Mouse (Mus musculus) neural tube, embryonic 14.5 days (tissue): ENCODE data around the gene Shb. TPM values are rescaled to one million over a fixed set of nuclear protein-coding genes. Genes with fewer than 3 reads are reported as not detected.

Source experiments
- ATAC-seq: fragments of 200-750 bp; cut with Nextera tagmentation; 2 replicates; pipeline ENCODE4 v1.8.0; 2017; ENCODE audit warnings: low read depth, mild to moderate bottlenecking, moderate TSS enrichment, moderate library complexity
- H3K27ac ChIP-seq: fragments of 300-500 bp; sonication (generic); 2 replicates; pipeline ENCODE4 v1.5.1; 2014; ENCODE audit warnings: low read depth, mild to moderate bottlenecking, control low read depth, low read length, moderate library complexity, mixed read lengths
- H3K27me3 ChIP-seq: fragments of 300-500 bp; sonication (generic); 2 replicates; pipeline ENCODE4 v1.6.1; 2014; ENCODE audit warnings: low read length; ENCODE audit not compliant: control insufficient read depth, insufficient read depth
- H3K36me3 ChIP-seq: fragments of 300-500 bp; sonication (generic); 2 replicates; pipeline ENCODE4 v1.6.1; 2014; ENCODE audit warnings: low read length, mixed read lengths; ENCODE audit not compliant: control insufficient read depth, insufficient read depth
- H3K4me1 ChIP-seq: fragments of 300-500 bp; sonication (generic); 2 replicates; pipeline ENCODE4 v1.6.1; 2014; ENCODE audit warnings: low read length; ENCODE audit not compliant: control insufficient read depth, insufficient read depth
- H3K4me2 ChIP-seq: fragments of 300-500 bp; sonication (generic); 2 replicates; pipeline ENCODE4 v1.6.1; 2014; ENCODE audit warnings: mild to moderate bottlenecking, low read depth, low read length, control low read depth
- H3K4me3 ChIP-seq: fragments of 300-500 bp; sonication (generic); 2 replicates; pipeline ENCODE4 v1.5.1; 2014; ENCODE audit warnings: low read depth, low read length, control low read depth, mixed read lengths
- H3K9ac ChIP-seq: fragments of 300-500 bp; sonication (generic); replicated peaks from 2 replicates; pipeline ENCODE4 v1.6.1; 2014; ENCODE audit warnings: low read depth, mild to moderate bottlenecking, control low read depth, low read length, mixed read lengths
- H3K9me3 ChIP-seq: fragments of 300-500 bp; sonication (generic); 2 replicates; pipeline ENCODE4 v1.6.1; 2016; ENCODE audit warnings: low read length; ENCODE audit not compliant: control insufficient read depth
- WGBS: fragments of 180-500 bp; shearing (Covaris S2); extraction: QIAGEN DNeasy Blood & Tissue Kit; methylation state at CpG from one replicate; pipeline ENCODE4 v1.1.7; 2014; 5-methylcytosine and 5-hydroxymethylcytosine counted together
- polyA plus RNA-seq: library from polyadenylated mRNA; unstranded; fragments of >200 nt; fragmentation: Nextera tagmentation; extraction: Ambion mirVana; gene quantifications from 2 replicates; pipeline ENCODE4 v1.2.1, GENCODE M21; 2014

Shb gene
- polyA plus RNA-seq, 1 experiment from 2014 or later: 6.2 TPM

DNA sequence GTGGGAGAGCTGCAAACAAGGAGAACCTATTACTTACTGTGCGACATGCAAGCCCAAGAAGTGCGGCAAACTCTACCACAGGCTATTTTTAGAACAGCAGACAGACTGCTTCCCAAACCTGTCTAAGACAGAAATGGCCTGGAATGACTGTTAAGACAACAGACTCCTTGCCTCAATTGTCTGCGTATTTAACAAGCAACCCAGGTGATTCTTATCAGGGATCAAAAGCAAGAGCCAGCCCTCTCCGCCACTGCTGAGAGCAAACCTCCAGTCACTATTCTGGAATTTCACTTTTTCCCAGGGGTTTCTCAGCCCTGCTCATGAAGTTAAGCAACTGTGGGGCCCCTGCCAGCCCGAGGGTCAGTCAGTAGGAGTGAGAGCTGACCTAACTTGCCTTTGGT, 39.6 kb downstream of the Shb start:
- H3K4me2 ChIP-seq: no peak overlapping the region
- H3K4me3 ChIP-seq: no peak overlapping the region
- H3K9me3 ChIP-seq: no peaks in the 10 kb centered on the region
- WGBS: 48% methylated on average over 5 of the region's 5 CpGs
- no peaks in the 10 kb centered on the region for H3K27me3 ChIP-seq
- H3K9ac ChIP-seq: no peak overlapping the region
- no peak for ATAC-seq
- no peak overlapping the region for H3K27ac ChIP-seq
- H3K4me1 ChIP-seq: peaks cover 60% of the 10 kb centered on the region
- H3K36me3 ChIP-seq: no peaks in the 10 kb centered on the region

DNA sequence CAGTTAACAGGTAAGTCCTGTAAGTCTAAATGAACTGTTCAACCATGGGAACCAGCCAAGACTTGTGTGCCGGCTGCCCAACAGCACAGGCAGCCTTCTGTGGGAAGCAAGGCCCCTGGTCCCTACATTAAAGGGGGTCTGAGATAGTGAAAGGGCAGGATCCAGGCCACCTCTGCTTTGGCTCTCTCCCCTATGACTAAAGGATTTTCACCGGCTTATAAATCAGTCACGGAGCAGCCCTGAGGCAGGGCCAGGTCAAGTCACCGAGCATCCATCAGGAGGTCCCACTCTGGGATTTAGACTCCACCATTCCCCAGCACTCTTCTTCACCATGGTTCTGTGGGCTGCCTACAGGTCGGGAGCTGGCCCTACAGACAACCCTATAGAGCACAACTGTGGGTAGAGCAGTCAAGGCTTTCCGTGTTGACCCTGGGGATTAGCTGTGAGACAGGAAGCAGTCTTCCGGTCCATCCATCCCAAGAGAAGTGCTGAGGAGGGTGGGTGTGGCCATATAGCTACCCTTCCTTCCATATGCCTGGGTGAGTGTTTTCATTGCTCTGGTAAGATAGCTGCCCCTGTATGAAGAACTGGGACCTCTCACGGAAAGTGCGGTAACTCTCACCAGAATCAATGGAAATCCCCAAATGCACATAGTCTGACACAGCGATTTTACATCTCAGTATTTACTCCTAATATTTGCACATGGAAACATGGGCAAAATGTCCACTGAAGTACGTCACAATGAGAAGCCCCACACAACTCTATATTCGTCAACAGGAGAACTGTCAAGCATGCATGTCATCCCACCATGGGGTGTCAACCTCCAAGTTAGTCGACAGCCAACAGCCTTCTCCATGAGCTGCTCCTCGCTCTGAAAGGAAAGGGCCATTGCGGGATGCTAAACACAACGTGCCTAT, 40.3 kb downstream of the Shb start:
- Histone ChIP-seq H3K27ac (no peak overlapping the region), H3K9me3 (no peaks in the 10 kb centered on the region), H3K4me1 (peaks cover 53% of the 10 kb centered on the region), H3K36me3 (no peaks in the 10 kb centered on the region), H3K9ac (no peak overlapping the region), H3K4me2 (no peak overlapping the region), H3K27me3 (no peaks in the 10 kb centered on the region), H3K4me3 (no peak overlapping the region)
- ATAC-seq: no peak
- 46% methylated on average over 16 of the region's 16 CpGs for WGBS

DNA sequence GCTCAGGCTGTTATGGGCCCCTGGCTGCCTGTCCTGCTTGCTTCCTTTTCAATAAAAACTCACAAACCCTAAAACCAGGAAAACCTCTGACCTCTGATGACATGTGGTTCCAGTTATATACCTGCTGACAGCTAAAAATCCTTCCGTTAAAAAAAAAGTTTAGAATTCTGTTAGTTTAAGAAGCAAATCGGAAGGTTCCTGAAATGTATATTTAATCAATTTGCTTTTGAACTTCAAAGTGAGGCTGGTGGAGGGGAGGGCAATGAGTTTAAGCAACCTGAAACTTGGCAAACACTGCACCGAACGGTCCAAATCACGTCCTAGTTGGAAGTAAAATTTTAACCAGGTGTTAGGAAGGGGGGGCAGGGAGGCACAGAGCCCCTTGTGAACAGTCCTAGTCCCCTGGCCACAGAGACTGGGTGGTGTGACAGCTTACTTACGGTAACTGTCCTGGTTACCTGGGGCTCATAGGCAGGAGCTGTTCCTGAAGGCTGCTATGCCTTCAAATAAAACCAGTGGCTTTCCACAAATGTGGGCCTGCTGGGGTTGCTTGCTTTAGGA, 41.1 kb downstream of the Shb start:
- H3K27ac ChIP-seq: no peak overlapping the region
- H3K4me1 ChIP-seq: peaks cover 53% of the 10 kb centered on the region
- H3K27me3 ChIP-seq: no peaks in the 10 kb centered on the region
- H3K4me2 ChIP-seq: no peak overlapping the region
- H3K9me3 ChIP-seq: no peaks in the 10 kb centered on the region
- H3K9ac ChIP-seq: no peak overlapping the region
- H3K36me3 ChIP-seq: no peaks in the 10 kb centered on the region
- WGBS: 32% methylated on average over 6 of the region's 6 CpGs
- ATAC-seq: no peak
- no peak overlapping the region for H3K4me3 ChIP-seq

DNA sequence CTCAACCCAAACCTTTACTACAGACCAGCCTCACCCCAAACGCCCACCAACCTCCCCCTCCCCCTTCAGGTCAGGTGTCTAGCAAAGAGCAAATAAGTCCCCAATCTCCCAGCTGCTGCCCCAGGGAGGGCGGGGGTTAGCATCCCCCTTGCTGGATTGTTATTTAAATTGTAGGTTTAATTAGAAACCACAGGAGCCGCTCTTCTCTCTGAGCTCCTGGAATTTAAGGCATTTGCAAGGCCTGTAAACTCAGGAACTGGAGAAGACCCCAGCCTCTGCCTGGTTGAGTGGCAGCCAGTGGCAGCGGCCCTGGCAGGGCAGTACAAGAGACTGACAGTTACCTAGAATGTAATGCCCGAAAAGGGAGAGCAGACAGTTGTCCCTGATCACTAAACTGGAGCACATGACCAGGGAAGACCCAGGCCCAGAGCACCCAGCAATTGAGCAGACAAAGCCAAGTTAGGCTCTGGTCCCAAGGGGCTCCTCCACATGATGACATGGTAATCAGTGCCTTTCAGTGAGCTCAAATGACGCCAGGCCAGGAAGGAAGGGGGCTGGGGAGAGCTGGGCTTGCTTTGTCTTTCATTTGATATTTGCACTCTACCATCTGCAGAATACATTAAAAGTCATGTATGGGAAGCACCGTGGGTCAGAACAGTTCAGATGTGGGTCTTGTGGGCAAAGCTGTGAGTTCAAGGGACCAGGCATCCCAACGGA, 42.1 kb downstream of the Shb start:
- Histone ChIP-seq H3K4me1 (peaks cover 53% of the 10 kb centered on the region), H3K27ac (peak overlapping the region; percentile 52; the same call in 1 of the 2 replicates), H3K27me3 (no peaks in the 10 kb centered on the region), H3K36me3 (no peaks in the 10 kb centered on the region), H3K4me3 (no peak overlapping the region), H3K4me2 (no peak overlapping the region), H3K9me3 (no peaks in the 10 kb centered on the region), H3K9ac (no peak overlapping the region)
- ATAC-seq: peak; percentile 28; the same call in 1 of the 2 replicates
- WGBS: 10% methylated on average over 8 of the region's 8 CpGs

DNA sequence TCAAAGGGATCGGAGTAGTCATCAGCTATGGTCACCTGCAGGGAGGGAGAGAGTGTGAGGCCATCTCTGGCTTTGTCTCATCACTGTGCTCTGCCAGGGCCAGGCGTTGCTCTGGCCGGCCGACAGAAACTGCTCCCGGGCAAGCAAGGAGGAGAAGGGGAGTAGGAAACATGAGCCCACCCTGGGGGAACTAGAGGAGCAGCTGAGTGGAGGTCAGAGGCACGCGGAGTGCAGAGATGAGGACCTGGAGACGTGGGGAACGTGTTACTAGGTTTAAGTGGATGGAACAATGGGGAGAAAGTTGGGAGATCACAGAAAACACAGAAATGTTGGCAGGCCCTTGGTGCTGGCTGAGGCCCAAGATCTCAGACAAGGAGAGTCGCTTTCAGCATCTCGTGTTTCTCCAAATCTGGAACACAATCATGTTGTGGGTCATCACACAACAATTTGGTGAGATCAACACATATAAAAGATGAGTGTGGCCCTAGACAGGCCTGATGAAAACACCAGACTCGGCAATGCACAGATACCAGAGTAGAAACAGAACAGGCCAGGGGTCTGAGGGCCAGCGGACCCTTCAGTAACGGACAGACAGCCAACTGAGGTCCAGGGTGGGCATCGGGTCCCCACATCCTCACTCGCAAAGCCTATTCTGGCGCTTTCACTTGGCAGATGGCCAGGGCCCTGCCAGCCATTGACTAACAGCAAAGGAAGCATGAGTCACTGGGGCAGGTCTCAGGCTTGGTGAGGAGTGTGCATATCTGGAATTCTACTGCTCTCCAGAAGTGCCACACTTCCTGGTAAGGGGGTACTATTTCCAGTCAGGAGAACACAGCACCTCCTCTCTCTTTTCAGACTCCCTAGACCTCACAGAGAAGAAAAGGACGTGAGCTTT, 42.9 kb downstream of the Shb start:
- Histone ChIP-seq H3K9ac (no peak overlapping the region), H3K4me2 (no peak overlapping the region), H3K27ac (peak overlapping the region; percentile 52; the same call in 1 of the 2 replicates), H3K9me3 (no peaks in the 10 kb centered on the region), H3K4me3 (no peak overlapping the region), H3K4me1 (peaks cover 45% of the 10 kb centered on the region), H3K36me3 (no peaks in the 10 kb centered on the region), H3K27me3 (no peaks in the 10 kb centered on the region)
- peak; percentile 15; the same call in 1 of the 2 replicates for ATAC-seq
- 17% methylated on average over 18 of the region's 18 CpGs for WGBS

DNA sequence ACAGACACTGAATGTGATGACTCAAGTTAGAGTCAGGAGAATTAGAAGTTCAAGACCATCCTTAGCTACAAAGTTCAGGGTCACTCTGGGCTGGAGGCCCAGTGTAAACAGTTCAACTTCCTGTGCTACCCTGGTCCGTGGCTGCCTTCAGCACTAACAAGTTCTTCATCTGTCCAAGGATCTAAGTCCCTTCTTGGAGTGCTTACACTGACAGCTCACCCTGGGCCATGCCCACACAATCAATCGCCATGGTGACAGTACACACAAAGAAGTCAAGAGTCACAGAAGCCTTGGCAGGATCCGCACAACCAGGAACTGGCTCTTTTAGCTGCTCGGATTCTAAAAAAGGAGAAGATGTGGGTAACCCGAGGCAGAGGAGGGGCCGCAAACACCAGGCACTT, 44.6 kb downstream of the Shb start:
- H3K27me3 ChIP-seq: no peaks in the 10 kb centered on the region
- no peak overlapping the region for H3K9ac ChIP-seq
- no peak overlapping the region for H3K4me2 ChIP-seq
- no peaks in the 10 kb centered on the region for H3K36me3 ChIP-seq
- ATAC-seq: no peak
- H3K9me3 ChIP-seq: no peaks in the 10 kb centered on the region
- 31% methylated on average over 6 of the region's 6 CpGs for WGBS
- H3K4me3 ChIP-seq: no peak overlapping the region
- peaks cover 34% of the 10 kb centered on the region for H3K4me1 ChIP-seq
- H3K27ac ChIP-seq: no peak overlapping the region

DNA sequence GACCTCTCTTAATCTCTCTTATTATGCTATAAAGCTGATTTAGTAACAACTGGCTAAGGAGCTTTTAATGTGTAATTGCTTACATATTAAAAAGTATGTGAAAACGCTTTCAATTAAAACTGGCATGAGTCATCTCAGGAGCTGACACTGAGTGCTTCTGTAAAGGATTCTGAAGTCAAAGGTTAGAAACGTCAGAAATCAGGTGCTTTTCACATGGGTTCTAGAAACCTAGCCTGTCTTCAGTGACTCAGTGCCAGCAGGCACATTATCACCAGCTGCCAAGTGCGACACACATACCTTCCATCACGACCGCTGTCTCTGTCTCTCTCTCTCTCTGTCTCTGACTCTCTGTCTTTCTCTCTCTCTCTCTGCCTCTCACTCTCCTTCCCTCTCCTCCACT, 47.2 kb downstream of the Shb start:
- ATAC-seq: no peak
- Histone ChIP-seq H3K27me3 (no peaks in the 10 kb centered on the region), H3K27ac (no peak overlapping the region), H3K4me1 (peaks cover 12% of the 10 kb centered on the region), H3K4me2 (no peak overlapping the region), H3K9me3 (no peaks in the 10 kb centered on the region), H3K36me3 (no peaks in the 10 kb centered on the region), H3K4me3 (no peak overlapping the region), H3K9ac (no peak overlapping the region)
- 70% methylated on average over 5 of the region's 5 CpGs for WGBS

DNA sequence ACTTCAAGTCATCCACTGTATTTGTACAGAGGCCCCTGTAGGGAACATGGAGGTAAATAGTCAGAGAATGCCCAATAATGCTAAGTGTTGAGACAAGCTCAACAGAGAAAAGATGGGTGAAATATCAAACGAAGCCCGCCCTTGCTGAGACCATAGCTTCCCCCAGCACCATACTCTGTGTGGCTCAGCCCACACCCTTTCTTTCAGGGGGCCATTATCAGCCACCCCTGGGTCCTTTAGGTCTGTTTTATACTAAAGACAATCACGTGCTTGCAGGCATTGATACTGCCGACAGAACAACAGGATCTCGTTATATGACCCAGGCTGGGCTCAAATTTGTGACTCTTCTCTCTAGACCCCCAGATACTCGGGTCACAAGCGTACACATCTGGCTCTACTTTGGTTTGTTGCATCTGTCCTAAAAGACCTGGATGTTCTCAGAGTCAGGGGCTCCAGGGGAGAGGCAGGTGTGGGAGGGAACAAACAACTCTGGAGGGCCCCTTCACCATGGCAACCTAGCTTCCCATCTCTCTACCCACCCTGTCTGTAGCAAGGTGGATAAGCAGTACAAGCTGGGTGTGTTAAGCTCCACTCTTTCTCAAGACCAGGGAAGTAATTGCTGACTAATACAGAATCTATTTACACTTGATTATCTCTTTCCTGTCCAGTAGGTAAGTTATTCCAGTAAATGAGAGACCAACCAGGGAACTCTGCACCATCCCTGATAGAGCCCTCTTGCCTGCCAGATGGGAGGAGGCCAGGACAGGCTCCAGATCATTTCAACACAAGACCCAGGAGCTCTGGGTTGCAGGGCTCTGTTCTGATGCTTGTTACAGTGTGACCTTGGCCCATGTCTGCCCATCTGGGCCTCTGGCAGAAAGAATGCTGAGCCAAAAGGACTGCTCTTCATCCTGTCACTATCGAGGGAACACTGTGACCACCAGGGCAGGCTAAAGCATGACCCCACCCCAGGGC, 48.7 kb downstream of the Shb start:
- Histone ChIP-seq H3K9me3 (no peaks in the 10 kb centered on the region), H3K4me2 (no peak overlapping the region), H3K4me1 (peaks cover 8% of the 10 kb centered on the region), H3K36me3 (no peaks in the 10 kb centered on the region), H3K27ac (no peak overlapping the region), H3K27me3 (no peaks in the 10 kb centered on the region), H3K9ac (no peak overlapping the region), H3K4me3 (no peak overlapping the region)
- ATAC-seq: no peak
- WGBS: 69% methylated on average over 8 of the region's 8 CpGs
